Mouse (Mus musculus) heart, adult 9 months (tissue): ENCODE results near the gene Spi1.

ENCODE experiments used
- DNase-seq, 2 experiments: peaks; one replicate each; pipeline ENCODE4 v3.0.0; 2022; ENCODE audit warnings: low spot score in 2 of 2

The Spi1 gene

DNA sequence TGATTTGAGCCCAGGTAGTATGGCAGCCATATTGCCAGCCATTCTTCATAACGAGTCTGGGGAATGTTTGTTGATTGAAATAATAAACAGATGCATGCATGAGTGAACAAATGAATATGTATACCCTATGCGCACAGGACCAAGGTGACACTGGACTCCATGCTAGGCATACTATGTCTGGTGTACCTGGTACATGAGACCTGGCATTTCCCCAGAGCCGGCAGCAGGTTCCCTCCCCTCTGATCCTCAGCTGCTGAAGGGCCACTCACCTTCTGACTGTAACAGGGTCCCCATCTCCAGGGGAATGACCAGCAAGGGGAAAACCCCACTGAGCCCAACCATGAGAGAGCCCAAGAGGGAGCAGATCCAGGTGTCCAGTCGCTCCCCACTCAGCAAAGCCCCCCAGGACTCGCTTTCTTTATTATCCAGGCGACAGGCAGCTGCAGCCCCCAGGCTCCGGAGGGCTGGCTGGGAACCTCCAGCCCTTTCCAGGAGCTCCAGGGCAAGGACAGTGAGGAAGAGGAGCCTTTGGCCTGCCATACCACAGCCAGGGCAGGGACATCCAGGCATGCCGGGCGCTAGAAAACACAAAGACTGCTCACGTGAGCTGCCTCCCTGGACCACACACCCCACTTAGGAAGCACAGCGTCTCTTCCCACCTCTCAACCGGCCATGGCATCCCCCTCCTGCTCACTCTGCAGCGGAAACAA is 13.9 kb upstream of the Spi1 start:
- DNase-seq: no peak

GRCm38 (mm10) chr2:91068872-91069165 is 13.4 kb upstream of the Spi1 start:
- no peak for DNase-seq

DNA sequence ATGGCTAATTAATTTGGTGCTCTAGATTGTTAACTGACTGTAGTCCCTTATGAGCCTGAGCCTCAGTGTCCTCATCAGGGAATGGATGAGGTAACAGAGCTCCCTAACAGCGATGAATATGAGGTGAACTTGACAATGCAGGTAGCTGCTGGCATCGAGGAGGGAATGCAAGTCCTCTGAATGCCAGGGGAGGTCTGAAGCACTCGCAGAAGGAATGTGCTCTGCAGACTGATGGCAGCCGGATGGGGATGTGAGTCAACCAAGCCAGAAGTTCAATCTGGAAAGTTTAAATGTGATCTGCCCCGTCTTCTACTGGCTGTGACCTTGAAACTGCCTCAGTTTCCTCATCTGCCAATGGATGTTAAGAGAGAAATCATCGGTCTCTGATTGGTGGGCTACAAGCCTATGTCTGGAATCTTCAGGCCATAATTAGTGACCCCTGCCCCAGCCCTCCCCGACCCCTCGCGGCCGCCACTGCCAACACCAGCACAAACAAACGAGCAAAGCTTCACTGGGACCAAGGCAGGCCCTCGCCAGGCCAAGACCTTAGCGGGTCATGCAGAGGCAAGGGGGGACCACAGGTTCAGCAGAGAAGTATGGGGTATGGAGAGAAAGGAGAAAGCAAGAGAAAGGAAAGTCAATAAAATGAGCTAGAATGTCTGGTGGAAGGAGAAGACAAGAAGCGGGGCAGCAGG is 12.7 kb upstream of the Spi1 start:
- DNase-seq: no peak

DNA sequence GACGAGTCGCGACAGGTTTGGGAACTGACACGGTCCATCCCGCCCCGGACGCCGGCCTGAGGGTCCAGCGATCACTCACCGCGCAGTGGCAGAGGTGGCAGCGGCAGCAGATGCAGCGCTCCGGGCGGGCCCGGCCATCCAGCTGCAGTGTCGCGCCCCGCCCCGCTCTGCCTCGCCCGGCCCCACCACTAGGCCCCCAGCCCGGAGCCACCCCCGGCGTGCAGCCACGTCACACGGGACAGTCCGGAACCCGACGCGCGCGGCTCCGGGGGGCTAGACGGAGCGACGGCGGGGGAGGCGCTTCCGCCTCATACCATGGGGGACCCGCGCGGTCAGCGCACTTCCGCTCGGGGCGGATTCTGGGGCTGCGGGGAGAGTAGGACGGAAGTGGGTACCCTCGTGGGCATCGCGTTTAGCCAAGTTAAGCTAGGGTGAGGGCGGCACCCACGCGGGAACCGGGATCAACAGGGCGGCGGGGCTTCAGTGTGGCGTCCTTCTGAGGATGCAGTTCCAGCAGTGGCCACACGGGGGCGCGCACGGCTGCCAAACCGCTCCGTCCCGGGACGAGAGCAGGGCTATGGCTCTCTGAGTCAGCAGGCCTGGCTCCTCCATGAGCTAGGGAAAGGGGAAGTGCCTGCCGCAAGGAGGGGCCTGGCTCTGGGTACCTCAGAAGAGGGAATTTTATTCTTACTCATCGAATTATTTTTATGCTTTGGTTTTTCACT is 12.0 kb upstream of the Spi1 start, which contains the start of gene Slc39a13:
Slc39a13 (minus strand) TSS at position 342 of the 725 bp plus-strand sequence.
- peak; percentile 98 for DNase-seq

DNA sequence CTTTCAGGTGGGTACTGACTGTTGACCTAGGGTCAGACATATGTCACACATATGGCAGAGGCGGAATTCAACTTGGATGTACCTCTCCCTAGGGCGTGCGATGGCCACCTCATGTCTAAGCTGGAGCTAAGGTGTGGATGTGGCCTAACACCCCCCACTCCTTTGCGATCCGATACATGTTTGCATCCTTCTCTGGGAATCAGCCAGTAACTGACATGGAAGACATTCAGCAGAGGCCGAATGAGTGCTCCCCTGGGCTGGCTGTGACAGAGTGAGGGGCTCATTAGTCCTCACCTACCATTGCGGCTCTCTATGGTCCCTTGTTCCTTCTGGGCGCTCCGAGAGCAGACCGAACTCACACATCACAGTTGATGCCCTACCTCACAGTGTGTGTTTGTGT is 11.1 kb upstream of the Spi1 start:
- DNase-seq: no peak

- no peak for DNase-seq
Observed at GRCm38 (mm10) chr2:91072092-91072491, 10.1 kb upstream of the Spi1 start.

- no peak for DNase-seq
Observed at GRCm38 (mm10) chr2:91077957-91078313, 4.3 kb upstream of the Spi1 start.

GRCm38 (mm10) chr2:91078314-91079025 is 3.7 kb upstream of the Spi1 start:
- no peak for DNase-seq

GRCm38 (mm10) chr2:91079026-91079384 is 3.2 kb upstream of the Spi1 start:
- DNase-seq: no peak

GRCm38 (mm10) chr2:91080784-91081513 is 1.2 kb upstream of the Spi1 start:
- DNase-seq: no peak

- DNase-seq: peak; percentile 68 to 78
Observed at GRCm38 (mm10) chr2:91082844-91083243, 654 bp downstream of the Spi1 start.

GRCm38 (mm10) chr2:91083366-91083940 is 1.3 kb downstream of the Spi1 start:
- no peak for DNase-seq

DNA sequence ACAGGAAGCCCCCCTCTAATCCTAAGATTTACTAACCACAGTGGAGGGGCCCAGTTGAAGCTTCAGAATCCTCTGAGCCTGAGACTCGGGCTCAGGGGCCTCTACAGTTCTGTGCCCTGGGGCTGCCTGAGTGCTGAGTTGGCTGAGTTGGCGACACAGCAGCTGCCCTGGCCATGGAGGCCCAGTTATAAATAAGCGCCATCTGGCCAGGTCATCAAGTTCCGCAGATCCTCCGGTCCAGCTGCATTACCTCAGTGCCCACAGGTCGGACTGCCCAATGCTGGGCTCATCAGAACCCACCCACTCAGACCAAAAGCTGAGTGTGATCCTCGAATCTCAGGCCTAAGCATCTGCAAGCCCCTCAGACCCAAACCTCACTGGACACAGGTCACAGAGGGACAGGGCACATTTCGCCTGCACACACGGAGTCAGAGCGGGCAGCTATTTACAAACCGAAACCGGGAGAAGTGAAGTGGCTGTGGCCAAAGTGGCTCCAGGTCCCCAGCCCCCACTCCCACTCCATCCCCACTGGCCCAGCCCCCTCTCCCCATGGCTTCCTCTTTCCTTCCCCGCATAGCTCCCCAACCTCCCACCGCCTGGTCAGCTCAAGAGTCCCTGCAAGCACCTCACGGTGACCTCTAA is 2.1 kb downstream of the Spi1 start:
- peak; percentile 43 to 58 for DNase-seq

GRCm38 (mm10) chr2:91085494-91086391 is 3.6 kb downstream of the Spi1 start:
- DNase-seq: no peak

GRCm38 (mm10) chr2:91086392-91087237 is 4.4 kb downstream of the Spi1 start:
- DNase-seq: no peak

DNA sequence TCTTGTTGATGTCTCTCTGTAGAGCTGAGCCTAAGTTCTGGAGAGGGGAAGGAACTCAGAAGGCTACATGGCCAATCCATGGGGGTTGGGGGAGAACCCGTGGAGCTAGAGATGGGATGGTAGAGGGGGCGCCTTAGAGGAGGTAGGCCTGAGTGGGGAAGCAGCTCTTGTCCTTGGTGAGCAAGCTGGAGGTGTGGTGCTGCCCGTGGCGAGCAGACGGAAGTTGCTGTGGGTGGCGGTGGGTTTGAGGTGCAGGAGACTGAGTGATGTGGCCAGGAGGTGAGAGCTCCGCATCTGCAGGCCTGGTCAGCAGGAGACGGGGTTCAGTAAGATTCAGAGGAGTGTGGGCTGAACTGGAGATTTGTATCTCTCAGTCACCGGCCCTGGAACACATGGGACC is 5.3 kb downstream of the Spi1 start:
- DNase-seq: no peak

- no peak for DNase-seq
Observed at GRCm38 (mm10) chr2:91088987-91089386, 6.8 kb downstream of the Spi1 start.

- no peak for DNase-seq
Observed at GRCm38 (mm10) chr2:91090208-91090607, 8.0 kb downstream of the Spi1 start.

DNA sequence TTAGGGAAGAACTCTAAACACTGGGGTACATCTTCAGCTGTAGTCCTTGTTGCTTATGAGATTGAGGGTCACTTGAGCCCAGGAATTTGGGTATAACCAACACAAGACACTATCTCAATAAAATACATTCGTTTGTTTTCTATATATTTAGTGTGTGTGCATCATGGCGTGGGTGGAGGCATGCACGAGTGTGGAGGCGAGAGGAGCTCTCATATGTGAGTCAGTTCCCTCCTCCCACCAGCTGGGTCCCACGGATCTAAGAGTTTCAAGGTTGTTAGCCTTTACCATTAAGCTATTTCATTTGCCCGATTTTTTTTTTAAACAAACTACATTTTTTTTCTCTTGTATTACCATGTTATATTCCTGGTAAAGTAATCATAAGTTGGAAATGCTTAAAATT is 8.6 kb downstream of the Spi1 start:
- no peak for DNase-seq
